Mouse (Mus musculus) lung, embryonic 14.5 days (tissue): ENCODE measurements around the gene Cadm1. TPM values are rescaled to one million over a fixed set of nuclear protein-coding genes. Genes with fewer than 3 reads are reported as not detected.

ENCODE experiments used
- ATAC-seq: fragments of 200-750 bp; cut with Nextera tagmentation; 2 replicates; pipeline ENCODE4 v1.8.0; 2017; ENCODE audit warnings: mild to moderate bottlenecking, moderate TSS enrichment, moderate library complexity; ENCODE audit not compliant: insufficient read depth
- DNase-seq: peaks from one replicate; pipeline ENCODE4 v3.0.0-alpha.2; 2015
- H3K27ac ChIP-seq: fragments of 300-500 bp; sonication (generic); 2 replicates; pipeline ENCODE4 v1.5.1; 2014; ENCODE audit warnings: low read depth, mild to moderate bottlenecking, moderate library complexity
- H3K27me3 ChIP-seq: fragments of 300-500 bp; sonication (generic); 2 replicates; pipeline ENCODE4 v1.6.1; 2014; ENCODE audit warnings: low read length, control low read depth; ENCODE audit not compliant: insufficient read depth
- H3K36me3 ChIP-seq: fragments of 300-500 bp; sonication (generic); 2 replicates; pipeline ENCODE4 v1.6.1; 2014; ENCODE audit warnings: control low read depth; ENCODE audit not compliant: insufficient read depth
- H3K4me1 ChIP-seq: fragments of 300-500 bp; sonication (generic); 2 replicates; pipeline ENCODE4 v1.6.1; 2014; ENCODE audit warnings: antibody characterized with exemption, control low read depth; ENCODE audit not compliant: insufficient read depth
- H3K4me2 ChIP-seq: fragments of 300-500 bp; sonication (generic); 2 replicates; pipeline ENCODE4 v1.6.1; 2014; ENCODE audit warnings: mild to moderate bottlenecking
- H3K4me3 ChIP-seq: fragments of 300-500 bp; sonication (generic); 2 replicates; pipeline ENCODE4 v1.5.1; 2014; ENCODE audit warnings: low read depth, low read length
- H3K9ac ChIP-seq: fragments of 300-500 bp; sonication (generic); 2 replicates; pipeline ENCODE4 v1.6.1; 2014
- H3K9me3 ChIP-seq: fragments of 300-500 bp; sonication (generic); 2 replicates; pipeline ENCODE4 v1.6.1; 2016; ENCODE audit warnings: low read depth, low read length, control low read depth
- CTCF ChIP-seq: IDR thresholded peaks from 2 replicates; pipeline ENCODE4 v1.5.1; 2016; ENCODE audit warnings: antibody characterized with exemption, low read depth
- WGBS: fragments of 180-500 bp; shearing (Covaris S2); extraction: QIAGEN DNeasy Blood & Tissue Kit; methylation state at CpG from one replicate; pipeline ENCODE4 v1.1.7; 2014; 5-methylcytosine and 5-hydroxymethylcytosine counted together
- polyA plus RNA-seq: library from polyadenylated mRNA; unstranded; fragments of >200 nt; fragmentation: Nextera tagmentation; extraction: Ambion mirVana; gene quantifications from 2 replicates; pipeline ENCODE4 v1.2.1, GENCODE M21; 2014

Gene Cadm1
- polyA plus RNA-seq, 1 experiment from 2014 or later, result 94.5 TPM

- 68% methylated on average over 13 of the region's 13 CpGs for WGBS
- ATAC-seq (no peak), DNase-seq (peak; percentile 26)
- Histone ChIP-seq H3K4me1 (no peaks in the 10 kb centered on the region), H3K9ac (no peak overlapping the region), H3K4me2 (no peak overlapping the region), H3K9me3 (no peaks in the 10 kb centered on the region), H3K4me3 (no peak overlapping the region), H3K36me3 (no peaks in the 10 kb centered on the region), H3K27ac (no peak overlapping the region), H3K27me3 (no peaks in the 10 kb centered on the region)
- TF ChIP-seq CTCF, result no peak
Measured at GRCm38 (mm10) chr9:47733780-47734451, 203.9 kb downstream of the Cadm1 start.

- TF ChIP-seq CTCF, result no peak
- no peaks in the 10 kb centered on the region for H3K4me1 ChIP-seq
- no peak overlapping the region for H3K4me2 ChIP-seq
- DNase-seq, result no peak
- H3K4me3 ChIP-seq, result no peak overlapping the region
- H3K27me3 ChIP-seq, result no peaks in the 10 kb centered on the region
- no peak for ATAC-seq
- no peaks in the 10 kb centered on the region for H3K9me3 ChIP-seq
- no peak overlapping the region for H3K9ac ChIP-seq
- no peak overlapping the region for H3K27ac ChIP-seq
- 91% methylated on average over 5 of the region's 5 CpGs for WGBS
- H3K36me3 ChIP-seq, result no peaks in the 10 kb centered on the region
Measured at GRCm38 (mm10) chr9:47734905-47735304, 204.9 kb downstream of the Cadm1 start.

DNA sequence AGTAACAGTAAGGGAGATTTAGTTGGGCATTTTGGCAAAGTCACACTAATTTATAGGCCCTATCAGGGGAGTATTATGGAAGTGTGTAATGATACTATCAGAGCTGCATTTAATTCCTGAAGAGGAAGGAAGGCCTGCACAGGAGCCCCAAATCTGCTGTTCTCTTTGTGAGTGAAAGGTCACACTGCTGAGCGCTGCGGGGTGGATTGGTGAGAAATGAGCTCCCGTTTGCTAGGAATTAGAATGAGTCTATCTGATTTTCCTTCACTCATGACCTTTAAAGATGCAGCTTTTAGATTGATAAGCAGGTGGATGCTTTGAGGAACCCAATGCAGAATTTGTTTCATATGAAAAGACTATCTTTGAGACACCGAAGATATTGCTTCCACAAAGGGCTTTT, 208.8 kb downstream of the Cadm1 start:
- TF ChIP-seq CTCF, result no peak
- DNase-seq (no peak), ATAC-seq (no peak)
- Histone ChIP-seq H3K27me3 (no peaks in the 10 kb centered on the region), H3K27ac (no peak overlapping the region), H3K9me3 (no peaks in the 10 kb centered on the region), H3K4me3 (no peak overlapping the region), H3K9ac (no peak overlapping the region), H3K4me1 (no peaks in the 10 kb centered on the region), H3K36me3 (no peaks in the 10 kb centered on the region), H3K4me2 (no peak overlapping the region)
- WGBS, result 55% methylated on average over 4 of the region's 4 CpGs

DNA sequence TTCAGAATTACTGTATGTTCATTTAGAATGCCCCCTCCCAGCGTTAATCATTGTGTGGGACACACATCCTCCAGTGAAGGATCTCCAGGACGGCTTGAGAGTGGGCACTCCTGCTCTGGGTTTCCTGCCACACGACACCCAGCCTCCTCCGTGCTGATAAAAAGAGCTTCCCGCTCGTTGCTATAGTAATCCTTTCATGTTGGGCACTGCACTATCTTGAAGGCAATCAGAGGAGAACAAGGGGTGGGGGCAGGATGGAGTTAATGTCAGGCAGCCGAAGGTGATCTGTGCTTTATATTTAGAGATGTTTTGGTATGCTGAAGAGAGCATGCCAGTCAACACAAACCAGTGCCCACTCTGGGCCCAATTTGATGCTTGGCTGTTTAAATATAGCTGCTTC, 209.3 kb downstream of the Cadm1 start:
- no peak for ATAC-seq
- H3K36me3 ChIP-seq, result no peaks in the 10 kb centered on the region
- no peak overlapping the region for H3K9ac ChIP-seq
- no peak overlapping the region for H3K27ac ChIP-seq
- DNase-seq, result peak; percentile 20
- 21% methylated on average over 7 of the region's 7 CpGs for WGBS
- no peaks in the 10 kb centered on the region for H3K9me3 ChIP-seq
- no peak overlapping the region for H3K4me3 ChIP-seq
- no peak for TF ChIP-seq CTCF
- no peaks in the 10 kb centered on the region for H3K27me3 ChIP-seq
- H3K4me2 ChIP-seq, result no peak overlapping the region
- H3K4me1 ChIP-seq, result no peaks in the 10 kb centered on the region

DNA sequence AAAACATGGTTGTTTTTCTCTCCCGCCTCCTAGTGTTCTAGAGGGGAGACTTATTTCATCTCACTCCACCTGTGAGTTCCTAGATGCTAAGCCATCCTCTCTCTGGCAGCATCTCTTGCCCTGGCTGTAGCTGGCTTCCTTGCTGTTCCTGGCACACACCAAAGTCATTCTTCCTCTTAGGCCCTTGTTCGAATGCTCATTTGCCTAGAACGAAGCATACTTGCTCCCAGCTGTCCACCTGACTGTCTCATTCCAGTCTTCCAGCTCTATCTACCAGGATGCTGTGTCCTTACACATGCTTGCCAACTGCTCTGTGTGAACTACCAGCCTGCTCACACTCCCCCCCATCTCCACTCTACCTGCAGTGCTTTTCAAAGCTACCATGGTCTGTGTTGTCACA, 211.8 kb downstream of the Cadm1 start:
- no peak for DNase-seq
- WGBS, result 94% methylated on average over 3 of the region's 3 CpGs
- H3K4me2 ChIP-seq, result no peak overlapping the region
- H3K27me3 ChIP-seq, result no peaks in the 10 kb centered on the region
- ATAC-seq, result no peak
- H3K36me3 ChIP-seq, result no peaks in the 10 kb centered on the region
- no peaks in the 10 kb centered on the region for H3K4me1 ChIP-seq
- H3K27ac ChIP-seq, result no peak overlapping the region
- no peak for TF ChIP-seq CTCF
- H3K9ac ChIP-seq, result no peak overlapping the region
- no peak overlapping the region for H3K4me3 ChIP-seq
- H3K9me3 ChIP-seq, result no peaks in the 10 kb centered on the region

- no peak for TF ChIP-seq CTCF
- ATAC-seq (no peak), DNase-seq (no peak)
- 72% methylated on average over 3 of the region's 3 CpGs for WGBS
- no peak overlapping the region for H3K4me3 ChIP-seq
- H3K27ac ChIP-seq, result no peak overlapping the region
- H3K4me2 ChIP-seq, result no peak overlapping the region
- H3K9ac ChIP-seq, result no peak overlapping the region
- H3K4me1 ChIP-seq, result no peaks in the 10 kb centered on the region
- H3K27me3 ChIP-seq, result no peaks in the 10 kb centered on the region
- H3K9me3 ChIP-seq, result no peaks in the 10 kb centered on the region
- no peaks in the 10 kb centered on the region for H3K36me3 ChIP-seq
Measured at GRCm38 (mm10) chr9:47744916-47745315, 214.9 kb downstream of the Cadm1 start.

- no peak overlapping the region for H3K9ac ChIP-seq
- 81% methylated on average over 7 of the region's 7 CpGs for WGBS
- H3K9me3 ChIP-seq, result no peaks in the 10 kb centered on the region
- no peak overlapping the region for H3K4me3 ChIP-seq
- H3K27ac ChIP-seq, result no peak overlapping the region
- no peak overlapping the region for H3K4me2 ChIP-seq
- H3K36me3 ChIP-seq, result no peaks in the 10 kb centered on the region
- no peaks in the 10 kb centered on the region for H3K27me3 ChIP-seq
- no peaks in the 10 kb centered on the region for H3K4me1 ChIP-seq
- no peak for TF ChIP-seq CTCF
- DNase-seq, result no peak
- ATAC-seq, result no peak
Measured at GRCm38 (mm10) chr9:47745716-47746115, 215.7 kb downstream of the Cadm1 start.
